Mouse (Mus musculus): ENCODE data around the gene Vstm2a. TPM values are rescaled to one million over a fixed set of nuclear protein-coding genes. Genes with fewer than 3 reads are reported as not detected.
A peak's percentile ranks its signal among the peaks of the same experiment; 100 is the strongest.

Vstm2a gene
- total RNA-seq (2014; fragmentation: Nextera tagmentation) (not detected in 2 replicates), total RNA-seq (2017) (not detected in 2 replicates)

DNA sequence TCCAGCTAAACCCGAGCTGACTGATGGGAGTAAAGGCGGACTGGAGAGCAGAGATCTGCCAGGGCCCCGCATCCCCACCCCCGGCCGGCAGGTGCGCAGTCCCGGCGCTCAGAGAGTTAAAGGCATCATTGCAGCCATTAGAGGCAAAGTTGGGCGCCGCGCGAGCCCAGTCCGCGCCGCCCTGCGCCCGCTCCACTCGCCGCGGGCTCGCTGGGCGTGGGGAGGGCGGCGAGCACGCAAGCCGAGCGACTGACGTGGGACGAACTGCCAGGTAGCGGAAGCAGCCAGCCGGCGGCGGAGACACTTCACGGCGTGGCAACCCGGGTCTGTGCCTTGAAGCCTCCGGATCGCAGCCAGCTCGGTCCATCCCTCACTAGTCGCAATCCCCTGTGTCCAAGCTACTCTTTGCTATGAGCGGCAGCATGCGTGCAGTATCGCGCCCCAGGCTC lies at the start of gene Vstm2a:
Gene Vstm2a, plus strand, starts transcription at position 252 of the 449 bp plus-strand sequence.
- ATAC-seq (replicated peaks; ENCODE audit: low FRiP score, low TSS enrichment, poor library complexity, severe bottlenecking), result 0 out of 2 replicates have a peak, but pooled peaks have one; percentile 19

DNA sequence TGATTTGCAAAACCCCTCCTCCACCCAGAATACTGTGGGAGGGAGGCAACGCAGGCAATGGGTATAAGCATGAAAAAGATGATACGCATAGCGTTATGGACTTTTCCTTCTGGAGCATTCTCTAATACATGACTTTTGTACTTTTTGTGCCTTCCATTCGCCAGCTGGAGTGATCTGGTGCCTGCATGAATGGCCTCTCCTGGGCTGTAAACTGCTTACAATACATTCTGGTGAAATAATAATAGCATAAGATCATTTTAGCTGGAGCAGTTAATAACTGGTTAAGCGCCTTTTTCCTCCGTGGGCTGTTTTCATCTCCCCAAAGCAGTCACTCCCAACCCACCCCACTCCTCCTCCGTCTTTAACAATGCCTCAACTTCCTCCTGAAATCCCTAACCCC lies 513 bp upstream of the Vstm2a start:
- no peak for ATAC-seq (replicated peaks; ENCODE audit: low FRiP score, low TSS enrichment, poor library complexity, severe bottlenecking)

DNA sequence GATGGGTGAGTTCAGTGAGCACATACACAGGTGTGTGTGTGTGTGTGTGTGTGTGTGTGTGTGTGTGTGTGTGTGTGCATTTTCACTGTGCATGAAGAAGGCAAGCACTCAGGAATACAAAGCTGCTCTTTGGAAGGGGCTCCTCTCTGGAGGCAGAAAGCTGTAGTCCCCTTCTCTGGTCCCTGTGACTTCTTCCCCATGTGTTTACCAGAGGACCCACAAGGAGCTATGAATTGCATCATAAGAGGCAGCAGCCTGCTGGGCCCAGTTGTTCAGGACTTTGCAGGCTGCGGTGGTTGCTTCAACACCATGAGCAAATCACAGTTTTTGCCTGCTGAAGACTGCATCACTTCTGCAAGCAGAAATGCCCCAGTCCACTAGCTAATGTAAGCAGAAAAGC lies 776 bp downstream of the Vstm2a start:
- no peak for ATAC-seq (replicated peaks; ENCODE audit: low FRiP score, low TSS enrichment, poor library complexity, severe bottlenecking)

- ATAC-seq (replicated peaks; ENCODE audit: low FRiP score, low TSS enrichment, poor library complexity, severe bottlenecking), result no peak
These were observed 2.4 kb downstream of the Vstm2a start for GRCm38 (mm10) chr11:16259876-16260275.

GRCm38 (mm10) chr11:16260764-16261578 lies 3.4 kb downstream of the Vstm2a start:
- ATAC-seq (replicated peaks; ENCODE audit: low FRiP score, low TSS enrichment, poor library complexity, severe bottlenecking), result peak; percentile 88

GRCm38 (mm10) chr11:16268396-16268795 lies 10.9 kb downstream of the Vstm2a start:
- ATAC-seq (replicated peaks; ENCODE audit: low FRiP score, low TSS enrichment, poor library complexity, severe bottlenecking), result no peak

DNA sequence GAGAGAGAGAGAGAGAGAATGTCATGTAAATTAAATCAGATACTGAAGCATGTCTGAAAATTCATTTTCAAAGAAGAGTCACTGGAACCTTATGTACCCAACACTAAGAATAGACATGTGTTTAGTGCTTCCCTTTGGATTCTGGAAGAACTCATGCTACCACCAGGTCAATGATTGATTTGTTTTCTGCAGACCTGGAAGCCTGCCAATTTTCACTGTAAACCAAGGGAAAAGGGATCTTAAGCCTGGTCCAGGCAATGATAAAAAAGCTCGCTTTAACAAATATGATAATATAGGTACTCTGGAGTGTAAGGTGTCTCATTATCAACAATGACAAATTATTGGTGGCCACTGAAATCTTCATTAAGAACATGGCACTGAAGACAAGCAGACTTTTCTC lies 32.9 kb downstream of the Vstm2a start:
- ATAC-seq (replicated peaks; ENCODE audit: low FRiP score, low TSS enrichment, poor library complexity, severe bottlenecking), result no peak

GRCm38 (mm10) chr11:16292960-16293359 lies 35.4 kb downstream of the Vstm2a start:
- no peak for ATAC-seq (replicated peaks; ENCODE audit: low FRiP score, low TSS enrichment, poor library complexity, severe bottlenecking)

DNA sequence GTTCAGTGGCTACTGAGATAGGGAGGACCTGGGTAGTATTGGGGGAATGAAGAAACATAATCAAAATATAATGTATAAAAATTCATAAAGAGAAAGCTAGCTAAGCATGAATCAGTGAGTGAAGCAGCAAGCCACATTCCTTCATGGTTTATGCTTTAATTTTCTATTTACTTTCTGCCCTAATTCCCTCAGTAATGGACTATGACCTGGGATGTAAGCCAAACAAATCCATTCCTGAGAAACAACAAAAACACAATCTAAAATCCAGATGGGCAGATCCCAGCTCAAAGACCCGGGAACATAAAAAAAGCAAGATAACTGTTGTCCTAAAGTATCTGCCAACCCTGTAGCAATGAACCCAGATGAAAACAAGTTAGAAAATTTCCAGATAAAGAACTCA lies 39.0 kb downstream of the Vstm2a start:
- no peak for ATAC-seq (replicated peaks; ENCODE audit: low FRiP score, low TSS enrichment, poor library complexity, severe bottlenecking)

DNA sequence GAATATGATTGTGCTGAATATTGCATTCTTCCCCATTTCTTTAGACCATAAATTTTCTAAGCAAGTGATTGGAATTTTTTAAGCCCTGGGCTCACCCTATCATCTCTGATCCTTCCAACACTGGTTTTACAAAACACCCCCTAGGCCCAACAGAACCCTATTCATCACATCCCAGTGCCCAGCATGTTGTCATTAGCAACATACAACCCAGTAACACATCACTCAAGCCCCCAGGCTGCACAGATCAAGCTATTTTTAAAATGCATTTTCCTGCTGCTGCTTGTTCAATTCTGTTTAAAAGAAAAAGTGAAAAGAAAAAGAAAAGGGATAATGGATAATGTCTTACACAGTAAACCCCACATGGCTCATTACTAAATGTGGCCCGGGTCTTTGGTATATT lies 42.0 kb downstream of the Vstm2a start:
- ATAC-seq (replicated peaks; ENCODE audit: low FRiP score, low TSS enrichment, poor library complexity, severe bottlenecking), result no peak

DNA sequence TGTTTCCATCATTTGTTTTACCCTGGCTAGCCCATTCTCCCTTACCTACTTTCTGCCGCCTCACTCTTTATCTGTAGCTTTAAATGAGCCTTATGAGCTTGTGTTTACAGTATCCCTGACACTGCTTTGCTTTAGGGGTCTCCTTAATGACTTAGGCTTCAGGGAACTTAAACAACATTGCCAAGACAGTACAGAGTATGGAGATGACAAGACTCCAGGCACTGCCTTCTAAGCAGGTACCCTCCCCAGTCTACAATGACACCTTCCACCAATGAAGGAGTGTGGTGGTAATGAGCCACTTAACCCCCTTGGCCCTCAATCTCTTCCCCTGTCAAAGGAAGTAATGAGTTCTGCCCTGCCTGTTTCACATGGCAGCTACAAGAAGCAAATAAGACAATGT lies 42.4 kb downstream of the Vstm2a start:
- ATAC-seq (replicated peaks; ENCODE audit: low FRiP score, low TSS enrichment, poor library complexity, severe bottlenecking), result no peak

- ATAC-seq (replicated peaks; ENCODE audit: low FRiP score, low TSS enrichment, poor library complexity, severe bottlenecking), result no peak
These were observed 43.2 kb downstream of the Vstm2a start for GRCm38 (mm10) chr11:16300709-16301108.

- no peak for ATAC-seq (replicated peaks; ENCODE audit: low FRiP score, low TSS enrichment, poor library complexity, severe bottlenecking)
These were observed 57.6 kb downstream of the Vstm2a start for GRCm38 (mm10) chr11:16315097-16315496.

GRCm38 (mm10) chr11:16345179-16345578 lies 87.7 kb downstream of the Vstm2a start:
- no peak for ATAC-seq (replicated peaks; ENCODE audit: low FRiP score, low TSS enrichment, poor library complexity, severe bottlenecking)

GRCm38 (mm10) chr11:16345676-16346075 lies 88.2 kb downstream of the Vstm2a start:
- ATAC-seq (replicated peaks; ENCODE audit: low FRiP score, low TSS enrichment, poor library complexity, severe bottlenecking), result no peak

GRCm38 (mm10) chr11:16351915-16352314 lies 94.4 kb downstream of the Vstm2a start:
- ATAC-seq (replicated peaks; ENCODE audit: low FRiP score, low TSS enrichment, poor library complexity, severe bottlenecking), result no peak

DNA sequence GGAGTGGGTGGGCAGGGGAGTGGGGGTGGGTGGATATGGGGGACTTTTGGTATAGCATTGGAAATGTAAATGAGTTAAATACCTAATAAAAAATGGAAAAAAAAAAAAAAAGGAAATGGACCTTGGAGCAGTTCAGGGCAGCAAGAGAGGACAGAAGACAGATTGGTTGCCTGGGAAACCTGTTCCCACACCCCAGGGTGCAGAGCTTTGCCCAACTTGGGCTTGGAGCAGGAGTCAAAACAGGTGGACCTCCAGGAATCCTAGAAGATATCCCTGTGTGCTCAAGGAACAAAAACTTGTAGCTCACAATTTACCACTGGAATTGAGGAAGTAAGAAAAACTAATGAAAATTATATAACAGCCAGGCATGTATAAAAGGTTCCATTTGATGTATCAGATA lies 96.8 kb downstream of the Vstm2a start:
- ATAC-seq (replicated peaks; ENCODE audit: low FRiP score, low TSS enrichment, poor library complexity, severe bottlenecking), result no peak

GRCm38 (mm10) chr11:16366852-16367587 lies 109.5 kb downstream of the Vstm2a start:
- no peak for ATAC-seq (replicated peaks; ENCODE audit: low FRiP score, low TSS enrichment, poor library complexity, severe bottlenecking)

GRCm38 (mm10) chr11:16403627-16404026 lies 146.1 kb downstream of the Vstm2a start:
- ATAC-seq (replicated peaks; ENCODE audit: low FRiP score, low TSS enrichment, poor library complexity, severe bottlenecking), result no peak

GRCm38 (mm10) chr11:16411736-16412135 lies 154.2 kb downstream of the Vstm2a start:
- no peak for ATAC-seq (replicated peaks; ENCODE audit: low FRiP score, low TSS enrichment, poor library complexity, severe bottlenecking)

- peak; percentile 89 for ATAC-seq (replicated peaks; ENCODE audit: low FRiP score, low TSS enrichment, poor library complexity, severe bottlenecking)
These were observed 155.1 kb downstream of the Vstm2a start for GRCm38 (mm10) chr11:16412609-16413008.

Measured in megakaryocyte-erythroid progenitor cell, adult 5-6 weeks (primary cell).